Mouse (Mus musculus): ENCODE results near the gene Gm20388. TPM values are rescaled to one million over a fixed set of nuclear protein-coding genes. Genes with fewer than 3 reads are reported as not detected.
A peak's percentile ranks its signal among the peaks of the same experiment; 100 is the strongest.

The Gm20388 gene
- total and polyA plus RNA-seq, 2 experiments from 2014 or later: 17.3 TPM; not detected in 1

DNA sequence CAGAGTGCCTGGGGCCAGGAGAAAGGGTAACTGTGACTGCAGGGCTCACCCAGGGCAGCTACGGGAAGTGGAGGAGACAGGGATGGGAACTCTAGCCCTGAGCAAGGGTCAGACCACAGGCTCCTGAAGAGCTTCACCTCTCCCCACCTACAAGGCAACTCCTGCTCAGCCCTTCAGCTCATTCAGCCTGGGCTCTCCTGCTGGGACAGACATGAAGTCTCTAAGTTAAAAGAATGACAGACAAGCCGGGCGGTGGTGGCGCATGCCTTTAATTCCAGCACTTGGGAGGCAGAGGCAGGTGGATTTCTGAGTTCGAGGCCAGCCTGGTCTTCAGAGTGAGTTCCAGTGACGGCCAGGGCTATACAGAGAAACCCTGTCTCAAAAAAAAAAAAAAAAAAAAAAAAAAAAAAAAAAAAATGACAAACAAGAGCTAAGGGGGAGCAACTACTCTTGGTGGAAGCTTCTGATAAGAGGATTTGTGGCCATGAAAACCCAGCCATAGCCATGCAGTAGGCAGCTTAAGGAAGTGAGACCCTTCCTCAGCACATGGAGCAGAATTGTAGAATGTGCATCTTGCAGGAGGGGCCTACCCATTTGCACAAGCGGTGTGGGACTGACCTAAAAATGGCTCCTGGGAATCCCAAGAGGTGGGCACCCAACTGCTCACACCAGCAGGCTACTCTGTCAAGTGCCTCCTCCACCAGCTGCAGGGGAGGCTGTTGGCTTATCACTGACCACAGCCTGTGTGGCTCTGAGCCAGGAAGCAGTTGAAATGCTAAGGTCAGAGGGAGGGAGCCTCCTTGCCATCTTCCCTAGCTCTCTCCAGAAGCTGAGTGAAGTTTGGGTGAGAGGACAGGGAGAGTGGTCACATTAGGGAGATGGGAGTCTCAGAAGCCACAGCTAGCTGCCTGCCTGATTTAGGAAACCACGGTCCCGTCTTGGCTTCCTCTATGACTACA is 3498.2 kb downstream of the Gm20388 start:
- H3K36me3 ChIP-seq (replicated peaks; ENCODE audit: control insufficient read depth, insufficient read depth, low read length): no peaks in the 10 kb centered on the region
- H3K9ac ChIP-seq (replicated peaks; ENCODE audit: low read depth, low read length): no peak overlapping the region
- peaks cover 20% of the 10 kb centered on the region for H3K4me1 ChIP-seq (ENCODE audit: control insufficient read depth, insufficient read depth)
- H3K4me3 ChIP-seq (ENCODE audit: low read depth, low read length): no peak overlapping the region
- DNase-seq (ENCODE audit: low spot score) (no peak), ATAC-seq (ENCODE audit: insufficient read depth, low read depth) (no peak)
- no peak overlapping the region for H3K4me2 ChIP-seq (ENCODE audit: low read depth, low read length)
- peaks cover 39% of the 10 kb centered on the region for H3K27me3 ChIP-seq (ENCODE audit: control insufficient read depth, insufficient read depth, low read length)
- 47% methylated on average over 9 of the region's 9 CpGs for WGBS
- H3K9me3 ChIP-seq (replicated peaks; ENCODE audit: control insufficient read depth, low read length): no peaks in the 10 kb centered on the region
- TF ChIP-seq CTCF (IDR thresholded peaks at IDR 0.05; ENCODE audit: low read depth): no peak
- no peak for TF ChIP-seq EP300 (IDR thresholded peaks at IDR 0.05; ENCODE audit: low read depth)
- no peak overlapping the region for H3K27ac ChIP-seq (ENCODE audit: low read depth)

- Histone ChIP-seq H3K4me1 (ENCODE audit: control insufficient read depth, insufficient read depth) (peaks cover 20% of the 10 kb centered on the region), H3K27me3 (ENCODE audit: control insufficient read depth, insufficient read depth, low read length) (peaks cover 47% of the 10 kb centered on the region), H3K27ac (ENCODE audit: low read depth) (no peak overlapping the region), H3K9me3 (replicated peaks; ENCODE audit: control insufficient read depth, low read length) (no peaks in the 10 kb centered on the region), H3K9ac (replicated peaks; ENCODE audit: low read depth, low read length) (no peak overlapping the region), H3K4me3 (ENCODE audit: low read depth, low read length) (no peak overlapping the region), H3K4me2 (ENCODE audit: low read depth, low read length) (no peak overlapping the region), H3K36me3 (replicated peaks; ENCODE audit: control insufficient read depth, insufficient read depth, low read length) (no peaks in the 10 kb centered on the region)
- DNase-seq (ENCODE audit: low spot score): peak; percentile 75
- TF ChIP-seq EP300 (IDR thresholded peaks at IDR 0.05; ENCODE audit: low read depth) (no peak), CTCF (IDR thresholded peaks at IDR 0.05; ENCODE audit: low read depth) (no peak)
- WGBS: 64% methylated on average over 8 of the region's 8 CpGs
- peak; percentile 55 for ATAC-seq (ENCODE audit: insufficient read depth, low read depth)
Observed at GRCm38 (mm10) chr8:123410049-123410587, 3499.5 kb downstream of the Gm20388 start.

GRCm38 (mm10) chr8:123410788-123411187 is 3500.1 kb downstream of the Gm20388 start:
- H3K27me3 ChIP-seq (ENCODE audit: control insufficient read depth, insufficient read depth, low read length): peaks cover 47% of the 10 kb centered on the region
- 15% methylated on average over 11 of the region's 11 CpGs for WGBS
- H3K9me3 ChIP-seq (replicated peaks; ENCODE audit: control insufficient read depth, low read length): no peaks in the 10 kb centered on the region
- TF ChIP-seq EP300 (IDR thresholded peaks at IDR 0.05; ENCODE audit: low read depth) (no peak), CTCF (IDR thresholded peaks at IDR 0.05; ENCODE audit: low read depth) (no peak)
- no peaks in the 10 kb centered on the region for H3K36me3 ChIP-seq (replicated peaks; ENCODE audit: control insufficient read depth, insufficient read depth, low read length)
- peak overlapping the region; percentile 31; the same call in 1 of the 2 replicates for H3K4me3 ChIP-seq (ENCODE audit: low read depth, low read length)
- DNase-seq (ENCODE audit: low spot score) (no peak), ATAC-seq (ENCODE audit: insufficient read depth, low read depth) (no peak)
- H3K9ac ChIP-seq (replicated peaks; ENCODE audit: low read depth, low read length): no peak overlapping the region
- H3K4me1 ChIP-seq (ENCODE audit: control insufficient read depth, insufficient read depth): peaks cover 20% of the 10 kb centered on the region
- peak overlapping the region; percentile 44; the same call in 1 of the 2 replicates for H3K4me2 ChIP-seq (ENCODE audit: low read depth, low read length)
- no peak overlapping the region for H3K27ac ChIP-seq (ENCODE audit: low read depth)

DNA sequence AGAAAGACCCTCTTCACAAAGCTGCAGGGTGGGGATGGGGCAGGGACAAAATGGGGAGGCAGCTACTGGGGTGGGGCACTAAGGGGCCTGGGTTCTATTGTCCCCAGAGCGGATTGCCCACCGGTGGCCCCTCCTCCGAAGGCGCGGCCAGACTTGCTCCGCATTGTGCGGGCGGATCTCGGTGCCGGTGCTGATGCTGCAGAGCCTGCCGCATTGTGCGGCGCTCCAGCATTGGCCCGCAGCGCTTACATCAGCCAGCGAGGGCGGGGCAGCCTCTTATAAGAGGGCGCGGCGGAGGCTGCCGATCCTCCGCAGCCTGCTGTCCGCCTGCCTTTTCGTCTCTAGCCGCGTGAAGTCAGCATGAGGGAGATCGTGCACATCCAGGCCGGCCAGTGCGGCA is 3500.6 kb downstream of the Gm20388 start, which contains the start of gene Tubb3:
Gene Tubb3, plus strand, starts transcription at position 179 of the 400 bp plus-strand sequence.
- H3K27me3 ChIP-seq (ENCODE audit: control insufficient read depth, insufficient read depth, low read length): peaks cover 47% of the 10 kb centered on the region
- H3K4me3 ChIP-seq (ENCODE audit: low read depth, low read length): peak within 1 kb of the TSS; percentile 31
- no peak for ATAC-seq (ENCODE audit: insufficient read depth, low read depth)
- no peaks in the 10 kb centered on the region for H3K9me3 ChIP-seq (replicated peaks; ENCODE audit: control insufficient read depth, low read length)
- no peaks in the 10 kb centered on the region for H3K36me3 ChIP-seq (replicated peaks; ENCODE audit: control insufficient read depth, insufficient read depth, low read length)
- no peak for TF ChIP-seq EP300 (IDR thresholded peaks at IDR 0.05; ENCODE audit: low read depth)
- no peak for TF ChIP-seq CTCF (IDR thresholded peaks at IDR 0.05; ENCODE audit: low read depth)
- no peak within 1 kb of the TSS for H3K9ac ChIP-seq (replicated peaks; ENCODE audit: low read depth, low read length)
- 0% methylated on average over 27 of the region's 29 CpGs for WGBS
- peak within 1 kb of the TSS; percentile 44 for H3K4me2 ChIP-seq (ENCODE audit: low read depth, low read length)
- H3K27ac ChIP-seq (ENCODE audit: low read depth): no peak within 1 kb of the TSS
- H3K4me1 ChIP-seq (ENCODE audit: control insufficient read depth, insufficient read depth): peaks cover 20% of the 10 kb centered on the region
- no peak for DNase-seq (ENCODE audit: low spot score)

DNA sequence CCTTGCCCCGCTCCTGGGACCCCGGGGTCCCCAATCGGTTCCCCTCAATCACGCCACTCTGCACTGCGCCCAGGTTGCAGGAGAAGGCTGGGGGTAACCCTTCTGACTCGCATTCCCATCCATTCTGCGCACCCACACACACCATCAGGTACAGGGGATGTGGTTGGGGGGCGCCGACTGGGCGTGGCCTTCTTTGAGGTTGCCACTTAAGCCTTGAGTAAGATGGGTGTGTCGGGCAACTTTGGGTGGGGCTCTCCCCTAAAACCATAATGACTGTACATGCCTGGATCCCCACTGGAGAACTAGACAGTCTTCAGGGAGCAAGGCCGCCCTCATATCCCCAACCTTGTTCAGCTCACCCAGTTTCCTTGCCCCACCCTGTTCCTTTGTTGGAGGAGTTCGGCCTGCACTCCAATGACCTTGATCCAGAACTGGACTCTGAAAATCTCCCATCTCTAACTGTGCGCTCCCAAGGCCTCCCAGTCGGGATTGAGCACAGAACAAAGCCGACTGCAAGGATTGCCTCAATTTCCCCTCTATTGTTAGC is 3501.2 kb downstream of the Gm20388 start:
- no peaks in the 10 kb centered on the region for H3K9me3 ChIP-seq (replicated peaks; ENCODE audit: control insufficient read depth, low read length)
- DNase-seq (ENCODE audit: low spot score) (no peak), ATAC-seq (ENCODE audit: insufficient read depth, low read depth) (no peak)
- no peak overlapping the region for H3K27ac ChIP-seq (ENCODE audit: low read depth)
- peak overlapping the region; percentile 31 for H3K4me3 ChIP-seq (ENCODE audit: low read depth, low read length)
- H3K36me3 ChIP-seq (replicated peaks; ENCODE audit: control insufficient read depth, insufficient read depth, low read length): no peaks in the 10 kb centered on the region
- H3K9ac ChIP-seq (replicated peaks; ENCODE audit: low read depth, low read length): no peak overlapping the region
- H3K27me3 ChIP-seq (ENCODE audit: control insufficient read depth, insufficient read depth, low read length): peaks cover 47% of the 10 kb centered on the region
- H3K4me2 ChIP-seq (ENCODE audit: low read depth, low read length): peak overlapping the region; percentile 44
- H3K4me1 ChIP-seq (ENCODE audit: control insufficient read depth, insufficient read depth): peaks cover 20% of the 10 kb centered on the region
- WGBS: 13% methylated on average over 16 of the region's 16 CpGs
- TF ChIP-seq CTCF (IDR thresholded peaks at IDR 0.05; ENCODE audit: low read depth): no peak
- no peak for TF ChIP-seq EP300 (IDR thresholded peaks at IDR 0.05; ENCODE audit: low read depth)
